Mouse (Mus musculus) forebrain, embryonic 14.5 days (tissue): ENCODE measurements around the gene Rhbdl1. TPM values are rescaled to one million over a fixed set of nuclear protein-coding genes. Genes with fewer than 3 reads are reported as not detected.
A peak's percentile ranks its signal among the peaks of the same experiment; 100 is the strongest.

Experiments used
- ATAC-seq: fragments of 200-750 bp; cut with Nextera tagmentation; 2 replicates; pipeline ENCODE4 v1.8.0; 2017; ENCODE audit warnings: mild to moderate bottlenecking, moderate library complexity
- DNase-seq: peaks from one replicate; pipeline ENCODE4 v3.0.0-alpha.2; 2015; ENCODE audit warnings: low spot score
- H3K27ac ChIP-seq: fragments of 300-500 bp; sonication (generic); 2 replicates; pipeline ENCODE4 v1.5.1; 2014; ENCODE audit warnings: low read depth, mild to moderate bottlenecking, control low read depth, low read length, moderate library complexity
- H3K27me3 ChIP-seq: fragments of 300-500 bp; sonication (generic); replicated peaks from 2 replicates; pipeline ENCODE4 v1.6.1; 2014; ENCODE audit warnings: low read length, control low read depth, mixed read lengths; ENCODE audit not compliant: control insufficient read depth, insufficient read depth
- H3K36me3 ChIP-seq: fragments of 300-500 bp; sonication (generic); 2 replicates; pipeline ENCODE4 v1.6.1; 2014; ENCODE audit warnings: low read length, control low read depth; ENCODE audit not compliant: control insufficient read depth, insufficient read depth
- H3K4me1 ChIP-seq: fragments of 300-500 bp; sonication (generic); 2 replicates; pipeline ENCODE4 v1.6.1; 2014; ENCODE audit warnings: antibody characterized with exemption, low read length, control low read depth; ENCODE audit not compliant: control insufficient read depth, insufficient read depth
- H3K4me2 ChIP-seq: fragments of 300-500 bp; sonication (generic); 2 replicates; pipeline ENCODE4 v1.6.1; 2014; ENCODE audit warnings: mild to moderate bottlenecking, control low read depth, low read length
- H3K4me3 ChIP-seq: fragments of 300-500 bp; sonication (generic); 2 replicates; pipeline ENCODE4 v1.5.1; 2014; ENCODE audit warnings: low read depth, low read length, control low read depth
- H3K9ac ChIP-seq: fragments of 300-500 bp; sonication (generic); 2 replicates; pipeline ENCODE4 v1.6.1; 2014; ENCODE audit warnings: mild to moderate bottlenecking, low read length, control low read depth, moderate library complexity
- H3K9me3 ChIP-seq: fragments of 300-500 bp; sonication (generic); replicated peaks from 2 replicates; pipeline ENCODE4 v1.6.1; 2016; ENCODE audit warnings: low read length, control low read depth, mixed read lengths; ENCODE audit not compliant: control insufficient read depth
- WGBS: fragments of 180-500 bp; shearing (Covaris S2); extraction: QIAGEN DNeasy Blood & Tissue Kit; methylation state at CpG from one replicate; pipeline ENCODE4 v1.1.7; 2014; 5-methylcytosine and 5-hydroxymethylcytosine counted together
- polyA plus RNA-seq: library from polyadenylated mRNA; unstranded; fragments of >200 nt; fragmentation: Nextera tagmentation; extraction: Ambion mirVana; gene quantifications from 2 replicates; pipeline ENCODE4 v1.2.1, GENCODE M21; 2014

Rhbdl1 gene
- polyA plus RNA-seq, 1 experiment from 2014 or later = 35.4 TPM

- Histone ChIP-seq H3K9me3 (no peaks in the 10 kb centered on the region), H3K9ac (peak within 1 kb of the TSS; percentile 86), H3K4me1 (peaks cover 6% of the 10 kb centered on the region), H3K4me3 (peak within 1 kb of the TSS; percentile 86), H3K36me3 (peaks cover 59% of the 10 kb centered on the region), H3K27me3 (no peaks in the 10 kb centered on the region), H3K4me2 (peak within 1 kb of the TSS; percentile 81), H3K27ac (peak within 1 kb of the TSS; percentile 72; the same call in 1 of the 2 replicates)
- DNase-seq (peak; percentile 96), ATAC-seq (peak; percentile 98)
- 1% methylated on average over 19 of the region's 21 CpGs for WGBS
These were observed 7.4 kb upstream of the Rhbdl1 start, which contains the start of gene Rhot2 for GRCm38 (mm10) chr17:25844396-25844901. Gene Rhot2 (minus strand): TSS chr17:25844851.

- Histone ChIP-seq H3K4me3 (peak overlapping the region; percentile 86), H3K27me3 (no peaks in the 10 kb centered on the region), H3K36me3 (peaks cover 61% of the 10 kb centered on the region), H3K9ac (peak overlapping the region; percentile 86), H3K9me3 (no peaks in the 10 kb centered on the region), H3K4me2 (peak overlapping the region; percentile 81), H3K4me1 (peaks cover 6% of the 10 kb centered on the region), H3K27ac (peak overlapping the region; percentile 72; the same call in 1 of the 2 replicates)
- ATAC-seq (peak; percentile 37), DNase-seq (peak; percentile 24)
- 7% methylated on average over 28 of the region's 38 CpGs for WGBS
These were observed 6.7 kb upstream of the Rhbdl1 start for GRCm38 (mm10) chr17:25843636-25844395.

GRCm38 (mm10) chr17:25843122-25843521 lies 6.0 kb upstream of the Rhbdl1 start:
- H3K4me1 ChIP-seq = peaks cover 7% of the 10 kb centered on the region
- H3K36me3 ChIP-seq = peaks cover 61% of the 10 kb centered on the region
- H3K4me2 ChIP-seq = peak overlapping the region; percentile 81
- WGBS = 95% methylated on average over 4 of the region's 4 CpGs
- ATAC-seq (no peak), DNase-seq (no peak)
- no peak overlapping the region for H3K27ac ChIP-seq
- H3K9ac ChIP-seq = peak overlapping the region; percentile 86; the same call in 1 of the 2 replicates
- H3K27me3 ChIP-seq = no peaks in the 10 kb centered on the region
- H3K4me3 ChIP-seq = peak overlapping the region; percentile 86
- no peaks in the 10 kb centered on the region for H3K9me3 ChIP-seq

- WGBS = 69% methylated on average over 3 of the region's 3 CpGs
- no peak overlapping the region for H3K27ac ChIP-seq
- peaks cover 57% of the 10 kb centered on the region for H3K36me3 ChIP-seq
- H3K4me1 ChIP-seq = peaks cover 13% of the 10 kb centered on the region
- DNase-seq = no peak
- no peak overlapping the region for H3K4me3 ChIP-seq
- H3K9me3 ChIP-seq = no peaks in the 10 kb centered on the region
- H3K27me3 ChIP-seq = no peaks in the 10 kb centered on the region
- no peak for ATAC-seq
- no peak overlapping the region for H3K9ac ChIP-seq
- no peak overlapping the region for H3K4me2 ChIP-seq
These were observed 5.4 kb upstream of the Rhbdl1 start for GRCm38 (mm10) chr17:25842509-25842908.

- Histone ChIP-seq H3K27me3 (no peaks in the 10 kb centered on the region), H3K9ac (no peak within 1 kb of the TSS), H3K36me3 (peaks cover 49% of the 10 kb centered on the region), H3K4me2 (no peak within 1 kb of the TSS), H3K4me3 (no peak within 1 kb of the TSS), H3K4me1 (peaks cover 21% of the 10 kb centered on the region), H3K27ac (no peak within 1 kb of the TSS), H3K9me3 (no peaks in the 10 kb centered on the region)
- DNase-seq (no peak), ATAC-seq (no peak)
- WGBS = 94% methylated on average over 22 of the region's 22 CpGs
These were observed 4.2 kb upstream of the Rhbdl1 start, which contains the start of gene Gm20683 for GRCm38 (mm10) chr17:25841117-25841880. Gene Gm20683 (minus strand): TSS chr17:25841763.

- H3K27me3 ChIP-seq = no peaks in the 10 kb centered on the region
- no peak overlapping the region for H3K27ac ChIP-seq
- ATAC-seq = no peak
- H3K4me2 ChIP-seq = no peak overlapping the region
- no peak overlapping the region for H3K9ac ChIP-seq
- peaks cover 25% of the 10 kb centered on the region for H3K4me1 ChIP-seq
- H3K9me3 ChIP-seq = no peaks in the 10 kb centered on the region
- no peak for DNase-seq
- H3K36me3 ChIP-seq = peaks cover 51% of the 10 kb centered on the region
- 98% methylated on average over 6 of the region's 6 CpGs for WGBS
- H3K4me3 ChIP-seq = no peak overlapping the region
These were observed 3.4 kb upstream of the Rhbdl1 start for GRCm38 (mm10) chr17:25840519-25840918.

GRCm38 (mm10) chr17:25839455-25840235 lies 2.5 kb upstream of the Rhbdl1 start:
- no peak overlapping the region for H3K9ac ChIP-seq
- ATAC-seq = no peak
- no peak overlapping the region for H3K27ac ChIP-seq
- no peaks in the 10 kb centered on the region for H3K9me3 ChIP-seq
- no peak for DNase-seq
- no peaks in the 10 kb centered on the region for H3K27me3 ChIP-seq
- H3K4me2 ChIP-seq = no peak overlapping the region
- WGBS = 85% methylated on average over 14 of the region's 14 CpGs
- H3K4me1 ChIP-seq = peaks cover 32% of the 10 kb centered on the region
- peaks cover 59% of the 10 kb centered on the region for H3K36me3 ChIP-seq
- no peak overlapping the region for H3K4me3 ChIP-seq

GRCm38 (mm10) chr17:25838904-25839303 lies 1.8 kb upstream of the Rhbdl1 start:
- H3K36me3 ChIP-seq = peaks cover 59% of the 10 kb centered on the region
- H3K9ac ChIP-seq = no peak overlapping the region
- H3K4me3 ChIP-seq = no peak overlapping the region
- 91% methylated on average over 4 of the region's 4 CpGs for WGBS
- no peak for ATAC-seq
- peaks cover 39% of the 10 kb centered on the region for H3K4me1 ChIP-seq
- no peak for DNase-seq
- no peaks in the 10 kb centered on the region for H3K27me3 ChIP-seq
- H3K9me3 ChIP-seq = no peaks in the 10 kb centered on the region
- H3K4me2 ChIP-seq = no peak overlapping the region
- H3K27ac ChIP-seq = no peak overlapping the region
